Mouse (Mus musculus): ENCODE data around the gene Haspin.

- no peak for TF ChIP-seq TAL1 (IDR thresholded peaks at IDR 0.05; ENCODE audit: low read length)
- TF ChIP-seq GATA1 (IDR thresholded peaks at IDR 0.05; ENCODE audit: low read length) = no peak
These were observed 29.7 kb downstream of the Haspin start for GRCm38 (mm10) chr11:73108195-73108897.
